Mouse (Mus musculus): ENCODE results near the gene Sh3glb1.
"Not testable (repeated sequence)": the region's sequence is repeated elsewhere in the genome, so short reads cannot be mapped to it uniquely, and the experiment has no call there.

Sh3glb1 gene

DNA sequence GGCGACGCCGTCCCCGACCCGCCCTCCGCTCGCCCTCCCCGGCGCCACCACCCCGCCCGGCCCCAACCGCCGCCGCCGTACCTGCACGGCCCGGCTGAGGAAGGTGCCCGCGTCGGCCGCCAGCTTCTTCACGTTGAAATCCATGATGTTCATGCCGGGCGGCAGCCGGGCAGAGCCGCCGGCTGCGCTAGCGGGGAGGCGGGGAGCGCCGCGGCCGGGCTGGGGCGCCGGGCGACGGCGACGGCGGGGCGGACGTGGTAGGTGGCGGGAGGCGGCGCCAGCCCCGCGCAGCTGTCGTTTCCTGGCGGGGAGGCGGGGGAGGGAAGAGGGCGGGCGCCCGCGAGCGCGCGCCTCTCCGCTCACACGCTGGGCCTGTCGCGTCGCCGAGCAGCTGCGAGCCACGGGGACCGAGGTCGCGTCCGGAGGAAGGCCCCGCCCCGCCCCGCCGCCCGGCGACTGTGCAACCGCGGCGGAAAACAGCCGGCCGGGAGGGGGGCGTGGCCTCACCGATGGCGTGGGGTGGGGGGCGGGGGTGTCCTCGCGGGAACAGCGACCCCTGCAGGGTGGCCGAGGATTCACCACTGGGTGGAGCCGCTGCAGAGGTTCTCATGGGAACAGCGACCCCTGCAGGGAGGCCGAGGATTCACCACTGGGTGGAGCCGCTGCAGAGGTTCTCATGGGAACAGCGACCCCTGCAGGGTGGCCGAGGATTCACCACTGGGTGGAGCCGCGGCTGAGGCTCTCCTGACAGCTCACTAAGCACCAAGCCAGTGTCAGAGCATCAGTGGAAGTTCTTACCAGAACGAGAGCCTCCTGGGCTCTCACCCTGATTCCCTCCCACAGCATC is at the start of gene Sh3glb1:
Gene Sh3glb1 (minus strand): TSS at position 435 of the 847 bp plus-strand sequence.
- DNase-seq (ENCODE audit: low read depth, low spot score) = peak; percentile 80

DNA sequence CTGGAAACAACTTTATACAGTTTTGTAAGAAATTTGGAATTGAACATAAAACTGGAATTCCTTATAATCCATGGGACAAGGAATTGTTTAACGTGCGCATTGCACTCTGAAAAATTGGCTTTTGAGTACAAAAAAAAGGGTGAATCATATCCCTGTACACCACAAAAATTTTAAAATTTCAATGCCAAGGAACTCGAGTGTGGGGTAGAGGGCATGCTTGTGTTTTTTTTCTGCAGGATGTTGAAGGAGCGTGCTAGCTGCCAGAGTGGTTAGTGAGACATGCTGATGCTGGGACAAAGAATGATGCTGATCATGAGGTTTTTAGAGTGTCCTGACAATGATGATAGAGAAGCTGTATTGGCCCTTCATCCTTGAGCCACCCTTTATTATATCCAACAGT is 45.0 kb upstream of the Sh3glb1 start:
- no peak for DNase-seq (ENCODE audit: low read depth, low spot score)

DNA sequence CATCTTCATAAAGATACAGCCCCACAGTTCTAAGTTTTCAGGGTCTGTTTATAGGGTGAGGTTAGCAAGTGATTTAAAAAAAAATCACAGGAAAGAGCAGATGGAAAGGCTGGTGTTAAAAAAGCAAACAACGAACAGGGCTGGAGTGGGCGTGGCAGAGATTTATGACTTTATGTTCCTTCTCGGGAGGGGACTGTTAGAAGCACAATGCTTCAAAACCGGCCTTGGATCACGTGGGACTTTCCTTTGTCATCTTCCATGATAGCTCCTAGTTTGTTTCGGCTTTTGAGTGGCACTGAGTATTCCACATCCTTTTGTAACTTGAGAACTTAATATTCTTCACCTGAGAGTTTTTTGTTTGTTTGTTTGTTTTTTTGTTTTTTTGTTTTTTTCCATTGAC is 41.3 kb upstream of the Sh3glb1 start:
- DNase-seq (ENCODE audit: low read depth, low spot score) = no peak

DNA sequence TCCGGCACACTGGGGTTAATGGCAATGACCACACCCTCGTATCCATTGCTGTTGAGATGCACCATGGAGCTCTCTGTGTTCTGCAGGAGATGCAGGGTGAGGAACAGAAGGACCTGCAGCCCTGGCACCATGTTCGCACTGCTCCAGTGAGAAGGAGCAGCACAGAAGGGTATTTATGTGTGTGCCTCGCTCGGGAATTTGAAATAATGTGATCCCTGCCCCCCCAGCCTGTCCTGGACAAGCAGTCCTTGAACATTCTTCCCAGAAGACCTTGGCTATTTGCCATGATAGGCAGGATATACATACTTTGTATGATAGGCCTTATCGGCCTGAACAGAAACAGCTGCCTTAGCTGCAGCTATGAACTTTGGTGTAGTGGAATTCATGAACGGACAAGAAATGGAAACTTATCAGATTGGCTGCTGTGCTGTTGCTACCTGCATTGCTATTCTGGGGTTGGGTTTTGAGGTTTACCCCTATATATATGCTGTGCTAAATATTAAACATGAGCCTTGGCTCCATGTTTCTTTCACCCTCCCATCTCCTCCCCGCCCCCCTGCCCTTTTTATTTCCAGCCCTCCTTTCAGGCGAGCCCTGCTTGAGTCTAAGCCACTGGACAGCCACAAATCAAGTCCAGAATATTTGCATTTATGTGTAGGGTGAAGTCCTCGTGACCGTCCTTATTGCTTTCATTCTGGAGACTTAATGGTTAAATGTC is 40.6 kb upstream of the Sh3glb1 start, which contains the start of gene Clca3a1:
Gene Clca3a1 (minus strand): TSS at position 386 of the 718 bp plus-strand sequence.
- no peak for DNase-seq (ENCODE audit: low read depth, low spot score)

DNA sequence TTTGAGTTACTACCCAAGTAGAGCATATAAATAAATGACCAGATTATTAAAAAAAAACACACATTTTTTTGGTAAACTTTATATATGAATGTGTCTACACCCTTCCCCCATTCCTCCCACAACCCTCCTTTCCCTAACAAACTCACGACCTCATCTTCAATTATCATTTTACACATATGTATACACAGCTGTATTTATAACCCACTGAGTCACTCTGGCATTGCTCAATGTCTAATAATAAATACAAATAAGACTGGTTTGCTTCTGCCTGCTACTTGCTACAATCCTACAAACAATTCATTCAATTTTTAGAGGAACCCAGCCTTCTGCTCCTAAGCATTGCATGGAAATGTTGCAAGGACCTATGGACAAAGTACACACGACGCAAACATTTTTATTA is 39.6 kb upstream of the Sh3glb1 start:
- DNase-seq (ENCODE audit: low read depth, low spot score) = no peak

DNA sequence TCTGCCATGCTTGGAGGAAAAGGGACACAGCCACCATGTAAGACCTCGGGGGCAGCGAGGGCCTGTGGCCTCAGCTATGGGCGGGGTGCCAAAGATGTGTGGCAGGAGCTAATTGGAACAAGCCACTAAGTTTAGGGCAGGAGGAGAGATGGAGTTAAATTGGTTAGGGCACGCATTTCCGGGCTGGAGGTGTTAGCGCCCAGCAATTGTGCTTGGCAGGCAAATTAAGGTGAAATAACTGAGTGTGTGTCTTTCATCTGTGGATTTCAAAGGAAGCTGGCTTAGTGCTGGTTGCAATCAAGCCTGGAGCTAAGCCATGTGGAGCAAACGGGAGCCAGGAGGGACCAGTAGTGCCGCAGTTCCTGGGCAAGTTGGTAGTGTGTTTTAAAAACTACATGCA is 36.0 kb upstream of the Sh3glb1 start:
- DNase-seq (ENCODE audit: low read depth, low spot score) = not testable (repeated sequence)

DNA sequence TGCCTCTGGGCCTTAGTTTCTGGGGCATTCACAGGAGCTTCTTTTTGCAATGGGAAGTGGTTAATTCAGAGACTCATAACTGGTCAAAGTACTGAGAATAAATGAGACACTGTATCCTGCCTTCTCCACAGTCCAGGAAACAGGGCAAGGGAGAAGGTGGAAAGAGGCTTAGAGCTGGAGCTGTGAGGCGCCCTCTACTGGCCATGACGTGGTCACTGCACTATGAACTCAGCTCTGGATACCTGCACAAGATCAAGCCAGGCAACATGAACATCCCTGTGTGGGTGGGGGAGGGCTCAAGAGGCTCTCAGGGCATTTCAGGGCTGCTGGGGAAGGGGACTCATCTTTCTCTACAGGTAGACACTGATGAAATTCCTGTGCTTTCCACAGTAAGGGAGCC is 33.0 kb upstream of the Sh3glb1 start:
- peak; percentile 58 for DNase-seq (ENCODE audit: low read depth, low spot score)

DNA sequence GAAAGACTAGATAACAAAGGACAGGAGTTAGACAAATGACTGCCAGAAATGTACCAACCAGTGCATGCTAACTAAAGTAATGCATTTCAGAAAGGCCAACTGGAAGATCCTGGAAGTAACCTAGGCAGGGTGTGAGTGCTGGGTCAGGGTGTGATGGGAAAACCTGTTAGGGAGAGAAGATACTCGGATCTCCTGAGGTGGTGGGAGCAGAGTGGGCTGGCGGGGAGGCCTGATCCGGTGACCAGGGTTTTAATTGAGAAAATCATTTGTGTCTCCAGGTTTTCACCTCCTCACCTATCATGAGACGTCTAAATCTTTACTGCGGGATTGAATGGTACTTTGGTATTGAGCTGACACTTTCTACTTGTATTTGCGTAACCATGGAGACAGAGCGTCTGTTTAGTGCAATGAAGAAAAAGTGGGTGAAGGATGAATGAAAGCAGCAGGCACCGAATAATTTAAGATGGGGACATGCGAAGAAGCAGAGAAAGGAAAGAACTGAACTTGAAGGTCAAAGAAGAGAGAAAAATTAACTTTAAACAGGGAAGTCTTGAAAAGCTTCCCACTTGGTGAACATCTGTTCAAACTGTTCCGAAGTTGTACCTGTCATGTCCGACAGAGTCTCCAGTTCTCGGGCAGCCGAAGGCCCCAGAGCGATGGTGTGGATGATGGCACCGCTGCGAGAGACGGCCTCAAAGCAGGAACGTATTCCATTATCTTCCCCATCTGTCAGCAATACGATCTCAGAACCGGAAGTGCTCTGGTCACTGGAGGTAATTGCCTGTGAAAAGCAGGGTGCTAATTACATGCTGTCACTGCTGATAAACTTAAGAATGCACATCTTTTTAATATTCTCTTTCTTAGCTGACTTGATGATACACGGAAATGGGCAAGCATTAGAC is 29.2 kb upstream of the Sh3glb1 start:
- DNase-seq (ENCODE audit: low read depth, low spot score) = not testable (repeated sequence)

DNA sequence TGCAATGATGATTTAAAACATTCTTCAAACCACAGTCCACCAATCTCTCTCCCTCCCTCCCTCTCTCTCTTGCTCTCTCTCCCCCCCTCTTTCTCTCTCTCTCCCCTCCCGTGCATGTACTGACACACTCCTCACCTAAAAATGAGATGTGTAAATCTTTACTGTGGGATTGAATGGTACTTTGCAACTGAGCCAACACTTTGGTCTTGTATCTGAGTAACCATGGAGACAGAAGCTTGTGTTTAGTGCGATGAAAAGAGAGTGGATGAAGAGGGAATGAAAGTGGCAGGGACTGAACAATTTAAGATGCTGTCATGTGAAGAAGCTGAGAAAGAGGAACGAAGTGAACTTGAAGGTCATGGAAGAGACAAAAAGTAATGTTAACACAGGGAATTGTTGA is 27.6 kb upstream of the Sh3glb1 start:
- not testable (repeated sequence) for DNase-seq (ENCODE audit: low read depth, low spot score)

DNA sequence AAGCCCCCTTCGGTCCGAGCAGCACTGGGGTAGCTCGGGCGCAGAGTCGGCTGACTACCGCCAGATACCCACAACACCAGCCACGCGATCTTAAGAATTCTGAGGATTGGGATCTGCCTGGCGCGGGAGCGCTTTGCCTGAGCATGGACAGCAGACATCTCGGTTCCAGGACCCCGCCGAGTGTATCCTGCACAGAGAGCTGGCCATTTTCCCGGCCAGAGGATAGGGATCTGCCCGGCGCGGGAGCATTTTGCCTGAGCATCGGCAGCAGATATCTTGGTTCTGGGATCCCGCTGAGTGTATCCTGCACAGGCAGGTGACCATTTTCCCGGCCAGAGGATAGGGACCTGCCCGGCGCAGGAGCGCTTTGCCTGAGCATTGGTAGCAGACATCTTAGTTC is 18.3 kb upstream of the Sh3glb1 start:
- DNase-seq (ENCODE audit: low read depth, low spot score) = peak; percentile 19

DNA sequence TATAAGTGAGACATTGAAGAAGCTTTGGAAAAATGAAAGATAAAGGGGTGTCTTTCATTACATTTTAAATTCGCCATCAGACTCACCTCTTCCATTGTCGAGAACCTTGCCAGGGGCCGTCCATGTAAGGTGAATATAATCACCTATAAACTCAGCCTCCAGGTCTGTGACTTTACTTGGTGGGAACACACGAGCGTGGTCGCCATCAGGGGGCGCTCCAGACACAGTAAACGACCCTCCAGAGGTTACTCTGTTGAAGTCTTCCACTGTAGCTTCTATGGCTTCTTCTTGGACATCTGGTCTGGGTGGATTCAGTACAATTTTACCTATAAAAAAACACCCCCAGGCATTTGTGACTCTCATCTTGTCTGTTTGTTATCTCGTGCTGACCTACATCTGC is 16.7 kb upstream of the Sh3glb1 start:
- peak; percentile 77 for DNase-seq (ENCODE audit: low read depth, low spot score)

DNA sequence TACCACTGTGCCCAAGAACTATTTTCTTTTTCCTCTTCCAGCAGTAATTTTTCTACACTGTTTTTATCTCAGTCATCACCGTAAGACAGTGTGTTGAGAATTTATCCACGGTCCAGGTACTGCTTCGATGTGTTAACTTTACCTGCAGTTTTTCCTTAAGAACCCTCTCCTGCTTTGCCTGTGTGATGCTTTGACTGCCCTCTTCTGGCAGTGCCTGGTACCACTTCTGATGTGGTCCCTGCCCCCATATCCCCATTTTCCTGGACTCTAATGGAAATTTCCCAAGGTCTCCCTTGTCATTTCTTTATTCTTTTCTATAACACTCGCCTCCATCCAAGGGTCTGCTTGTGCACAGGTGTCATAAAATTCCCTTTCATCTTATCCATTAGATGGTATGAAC is 3.3 kb upstream of the Sh3glb1 start:
- peak; percentile 66 for DNase-seq (ENCODE audit: low read depth, low spot score)

DNA sequence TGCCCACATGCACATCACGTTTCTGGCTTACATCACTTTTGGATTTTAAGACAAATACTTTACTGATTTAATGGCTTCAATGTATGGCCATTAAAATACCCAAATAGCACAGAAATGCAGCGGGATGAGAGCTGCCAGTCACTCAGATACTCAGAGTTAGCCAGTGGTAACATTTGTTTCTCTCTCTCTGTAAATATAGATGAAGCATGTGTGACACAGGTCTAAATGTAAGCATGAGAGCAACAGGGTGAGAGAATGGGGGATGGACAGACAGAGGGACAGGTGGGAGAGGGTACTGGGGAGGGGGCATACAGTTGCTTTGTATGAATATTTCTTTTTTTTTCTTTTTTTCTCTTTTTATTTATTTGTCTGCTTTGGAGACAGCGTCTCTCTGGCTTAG is 2.4 kb upstream of the Sh3glb1 start:
- not testable (repeated sequence) for DNase-seq (ENCODE audit: low read depth, low spot score)

DNA sequence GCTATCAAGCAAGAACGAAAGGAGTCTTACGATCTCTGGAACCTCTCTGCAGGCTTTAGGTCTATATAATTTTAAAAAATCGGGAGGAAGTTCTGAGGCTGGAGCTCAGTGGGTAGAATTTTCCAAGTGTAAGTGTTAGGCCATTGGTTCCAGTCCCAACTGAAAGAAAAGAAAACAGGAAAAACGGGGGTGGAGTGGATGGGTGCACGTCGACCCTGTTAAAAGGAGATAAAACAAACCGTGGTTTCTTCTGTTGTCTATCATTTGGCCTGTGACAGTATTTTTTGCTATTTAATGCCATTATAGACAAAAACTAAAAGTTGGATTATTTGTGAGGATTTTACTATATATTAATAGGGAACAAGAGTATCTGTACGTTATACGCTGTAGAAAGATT is 1.7 kb upstream of the Sh3glb1 start:
- no peak for DNase-seq (ENCODE audit: low read depth, low spot score)

DNA sequence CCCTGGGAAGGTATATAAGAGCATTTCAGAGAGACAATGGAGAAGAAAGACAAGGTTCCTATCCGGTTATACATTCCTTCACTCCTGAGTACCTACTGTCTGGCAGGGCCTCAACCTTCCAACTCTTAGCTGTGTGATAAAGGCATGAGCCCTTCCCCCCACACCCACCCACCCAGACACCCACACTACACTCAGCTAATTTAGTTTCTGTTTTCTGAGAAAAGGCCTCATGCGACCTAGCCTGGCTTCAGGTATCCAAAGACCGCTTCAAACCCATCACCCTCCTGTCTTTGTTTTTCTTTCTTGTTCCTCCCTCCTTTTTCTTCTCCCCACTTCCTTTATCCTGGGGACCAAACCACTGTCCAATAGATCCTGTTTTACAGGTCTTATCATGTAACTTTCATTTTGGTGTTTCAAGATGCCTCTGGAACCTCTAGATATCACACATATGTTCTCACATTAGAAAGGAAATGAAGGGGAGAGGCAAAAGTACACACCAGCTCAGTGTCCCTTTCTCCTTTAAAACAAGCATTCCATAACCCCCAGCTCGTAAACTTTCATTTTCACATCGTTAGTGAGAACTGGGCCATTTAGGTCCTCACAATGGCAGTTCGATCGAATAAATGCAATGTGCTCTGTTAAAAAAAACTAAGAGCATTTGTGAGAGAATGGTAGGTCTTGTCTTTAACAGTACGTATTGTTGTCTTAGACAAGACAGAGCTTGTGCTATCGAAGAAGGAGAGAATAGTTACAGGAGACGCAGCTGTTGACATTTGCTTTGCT is 1.1 kb upstream of the Sh3glb1 start:
- DNase-seq (ENCODE audit: low read depth, low spot score) = no peak

DNA sequence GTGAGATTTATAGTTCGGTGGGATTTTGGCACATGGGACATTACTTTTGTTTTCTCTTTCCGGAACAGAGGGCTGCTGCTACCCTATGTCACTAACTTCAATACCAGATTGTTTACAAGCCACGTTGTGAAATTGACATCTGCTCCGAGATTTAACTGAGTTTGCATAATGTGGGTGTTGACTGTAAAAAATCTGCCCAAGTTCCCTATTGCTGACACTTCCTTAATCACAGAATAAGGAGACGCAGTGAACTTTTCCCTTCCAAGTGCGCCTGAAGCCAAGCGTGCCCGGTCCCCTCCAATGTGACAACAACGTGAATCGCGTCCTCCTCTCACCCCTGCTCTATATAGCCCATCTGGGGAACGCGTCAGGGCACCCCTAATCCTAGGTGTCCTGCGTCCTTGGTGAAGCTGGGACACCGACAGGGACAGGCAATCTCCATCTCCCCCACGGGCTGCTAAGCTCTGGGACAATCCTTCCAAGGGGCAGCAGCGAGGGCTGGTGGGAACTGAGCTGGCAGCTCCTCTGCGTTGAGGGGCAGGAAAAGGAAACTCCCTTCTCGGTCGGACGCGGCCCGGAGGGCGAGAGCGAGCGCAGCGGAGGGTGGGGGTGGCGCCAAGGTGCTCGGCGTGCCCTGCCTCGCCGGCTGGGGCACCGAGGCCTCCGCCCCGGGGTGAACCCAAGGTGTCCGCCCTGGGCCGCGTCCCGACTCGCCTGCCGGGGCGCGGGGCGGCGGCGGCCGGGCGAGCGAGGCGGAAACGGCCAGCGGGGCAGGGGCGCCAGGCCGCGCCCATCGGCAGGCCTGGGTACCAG is 841 bp downstream of the Sh3glb1 start:
- DNase-seq (ENCODE audit: low read depth, low spot score) = peak; percentile 35

DNA sequence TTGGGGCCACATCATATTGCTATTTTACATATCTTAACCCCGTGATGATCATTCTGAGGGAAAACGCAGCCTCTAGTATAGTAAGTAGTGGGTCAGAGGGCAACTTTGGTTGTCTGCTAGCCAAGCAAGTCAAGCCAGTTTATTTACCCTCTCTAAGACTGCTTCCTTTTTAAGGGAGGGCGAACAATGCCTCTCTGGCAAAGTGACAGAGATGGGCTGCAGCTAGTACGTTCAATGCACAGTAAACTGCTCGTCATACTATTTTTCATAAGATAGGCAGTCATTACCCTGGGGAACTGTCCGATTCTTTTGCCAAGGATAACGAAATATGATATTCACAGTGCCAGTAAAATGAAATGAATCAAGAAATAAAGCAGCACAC is 1.4 kb downstream of the Sh3glb1 start:
- no peak for DNase-seq (ENCODE audit: low read depth, low spot score)

DNA sequence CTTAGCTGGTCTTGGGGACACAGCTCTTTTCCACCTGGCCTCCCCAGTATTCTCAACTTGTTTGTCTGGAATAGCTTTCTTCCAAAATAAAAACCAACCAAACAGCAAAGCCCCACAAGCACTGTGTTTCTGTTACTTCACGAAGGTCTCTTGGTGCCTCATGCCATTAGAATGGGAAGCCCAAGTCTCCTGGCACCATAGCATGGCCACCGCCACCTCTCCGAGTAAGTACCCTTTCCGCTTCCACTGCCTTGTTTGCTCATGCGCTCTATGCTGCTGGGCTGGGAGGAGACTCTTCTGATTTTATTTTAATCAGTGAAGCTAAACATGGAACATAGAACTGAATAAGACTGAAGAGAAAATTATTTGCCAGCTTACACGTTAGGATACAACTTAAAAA is 2.3 kb downstream of the Sh3glb1 start:
- DNase-seq (ENCODE audit: low read depth, low spot score) = no peak

DNA sequence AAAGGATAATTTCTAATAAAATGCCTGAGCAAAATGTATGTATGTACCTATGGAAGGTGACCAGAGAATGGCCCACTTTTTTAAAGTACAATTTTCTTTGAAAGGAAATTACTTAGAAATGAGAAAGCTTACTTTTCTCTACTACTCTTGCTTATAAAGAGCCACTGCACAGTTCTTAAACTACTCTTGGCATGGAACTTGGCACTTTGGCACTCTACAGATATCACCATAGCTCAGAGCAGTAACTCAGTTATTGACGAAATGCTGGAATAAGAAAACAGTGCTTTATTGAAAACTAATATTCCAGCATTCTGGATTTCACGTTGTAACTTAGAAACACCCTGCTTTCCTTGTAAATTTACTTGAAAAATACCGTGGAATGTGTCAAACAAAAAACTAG is 3.0 kb downstream of the Sh3glb1 start:
- no peak for DNase-seq (ENCODE audit: low read depth, low spot score)

DNA sequence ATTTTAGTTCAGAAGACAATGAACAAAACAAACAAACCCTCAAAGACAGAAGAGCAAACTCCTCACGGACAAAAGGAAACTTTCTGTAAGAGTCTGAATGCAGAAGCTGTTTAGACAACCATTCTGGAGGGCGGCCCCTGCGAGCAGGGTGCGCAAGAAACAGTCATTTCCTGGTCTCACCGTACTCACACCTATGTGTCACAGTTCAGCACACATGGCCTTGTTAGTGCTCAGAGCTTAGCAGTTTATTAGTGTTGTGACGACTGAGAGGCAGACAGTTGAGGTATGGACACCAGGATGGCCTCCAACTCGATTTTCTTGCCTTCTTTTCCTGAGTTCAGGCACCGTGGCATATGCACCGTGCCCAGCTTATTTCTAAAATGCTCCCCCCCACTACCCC is 4.2 kb downstream of the Sh3glb1 start:
- DNase-seq (ENCODE audit: low read depth, low spot score) = no peak
